Mouse (Mus musculus) heart, adult 11 months (tissue): ENCODE measurements at regions not wholly inside any gene's neighbourhood (a gene's known extent, or its start where the extent isn't known, plus 50 kb on each side); places are given as distances from the start of the nearest gene placed in this dataset.
A peak's percentile ranks its signal among the peaks of the same experiment; 100 is the strongest.

Experiments
- DNase-seq: peaks from one replicate; pipeline ENCODE4 v3.0.0; 2022

DNA sequence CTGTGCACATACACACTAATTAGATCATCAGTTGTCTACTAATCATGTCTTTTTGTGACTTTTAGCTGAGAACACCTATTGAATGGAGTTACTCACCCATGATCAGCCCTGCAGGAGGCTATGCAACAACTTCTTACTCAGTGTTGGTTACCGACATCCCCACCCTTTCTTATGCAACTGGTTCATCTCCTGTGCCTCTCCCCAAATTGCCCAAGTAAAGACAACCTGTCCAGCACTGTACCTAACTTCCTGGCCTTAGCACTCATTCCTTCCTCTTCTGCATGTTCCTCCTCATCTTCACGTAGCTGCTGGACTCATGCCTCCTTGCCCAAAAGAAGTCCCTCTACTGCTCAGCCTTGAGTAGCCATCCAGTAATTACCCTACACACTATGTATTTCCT, 76.2 kb upstream of the Klf7 start:
- DNase-seq = peak; percentile 57

DNA sequence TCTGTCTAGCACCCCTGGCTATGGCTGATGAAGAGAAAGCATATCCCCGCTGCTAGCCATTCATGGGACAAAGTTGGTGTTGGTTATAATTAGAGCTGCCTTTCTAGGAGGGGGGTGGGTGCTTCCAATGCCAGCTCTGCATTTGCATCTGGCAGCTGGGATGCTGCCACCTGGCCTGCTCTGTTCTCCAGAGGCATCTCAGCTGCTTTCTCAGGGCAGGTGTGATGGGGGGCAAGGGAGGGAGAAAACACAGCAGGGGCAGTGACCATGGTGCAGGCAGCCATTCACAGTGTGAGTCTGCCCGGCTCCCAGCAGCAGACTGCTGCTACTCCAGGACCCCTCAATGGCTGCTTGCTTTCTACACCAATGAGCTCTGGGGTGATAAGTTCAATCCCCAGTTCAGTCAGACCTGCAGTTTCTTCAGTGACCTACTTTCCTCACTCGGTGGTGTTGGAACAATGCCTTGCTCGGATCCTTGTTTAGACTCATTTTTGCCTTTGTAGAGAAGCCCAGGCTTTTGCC, 73.9 kb upstream of the Klf7 start:
- DNase-seq = peak; percentile 96

DNA sequence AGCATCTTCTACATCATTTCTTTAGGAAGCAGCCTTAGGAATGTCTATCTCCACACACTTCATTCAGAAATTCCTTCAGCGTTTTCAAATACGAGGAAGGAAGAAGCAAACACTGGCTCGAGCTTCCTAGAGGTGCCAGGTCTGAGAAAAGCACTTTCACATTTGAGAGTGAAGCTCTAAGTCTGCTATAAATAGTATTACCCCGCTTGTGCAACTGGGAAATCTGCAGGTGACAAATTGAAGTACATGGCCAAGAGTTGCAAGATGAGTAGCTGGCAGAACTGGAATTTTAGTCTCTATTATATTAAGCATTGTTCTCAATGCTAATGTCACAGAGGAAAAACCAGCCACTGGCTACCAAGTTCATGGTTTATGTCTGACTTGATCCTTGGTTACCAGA, 73.2 kb upstream of the Klf7 start:
- DNase-seq = peak; percentile 87

DNA sequence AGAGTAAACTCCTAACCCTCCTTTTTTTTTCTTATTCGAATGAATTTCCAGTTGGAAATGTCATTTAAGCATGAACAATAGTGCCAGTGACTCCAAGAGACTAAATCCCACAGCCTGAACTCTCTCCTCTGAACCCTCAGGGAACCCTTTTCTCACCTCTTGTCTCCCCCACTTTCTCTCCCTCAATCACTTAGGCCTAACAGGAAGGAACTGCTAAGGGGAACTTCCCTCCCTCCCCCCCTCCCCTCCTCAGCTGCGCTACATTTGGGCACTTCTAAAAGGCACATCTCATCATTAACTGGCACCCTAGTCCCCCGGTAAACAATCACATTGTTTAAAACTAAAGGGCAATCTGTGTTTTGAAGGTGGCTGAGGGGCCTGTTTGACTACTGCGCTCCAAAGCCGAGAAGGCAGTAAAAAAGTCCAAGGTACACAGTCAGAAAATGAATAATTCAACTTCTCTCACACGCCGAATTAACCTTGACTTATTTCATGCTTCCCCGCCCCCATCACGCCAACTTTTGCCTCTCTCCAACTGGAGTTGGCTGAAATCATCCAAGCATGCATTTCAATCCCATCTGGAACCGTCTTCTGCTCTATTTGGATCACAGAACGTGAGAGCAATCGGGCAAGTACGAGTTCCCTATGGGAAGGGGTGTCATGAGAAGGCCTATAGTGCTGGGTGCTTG, 71.2 kb upstream of the Klf7 start:
- DNase-seq = peak; percentile 83

GRCm38 (mm10) chr1:64192736-64193135, 70.7 kb upstream of the Klf7 start:
- DNase-seq = no peak

DNA sequence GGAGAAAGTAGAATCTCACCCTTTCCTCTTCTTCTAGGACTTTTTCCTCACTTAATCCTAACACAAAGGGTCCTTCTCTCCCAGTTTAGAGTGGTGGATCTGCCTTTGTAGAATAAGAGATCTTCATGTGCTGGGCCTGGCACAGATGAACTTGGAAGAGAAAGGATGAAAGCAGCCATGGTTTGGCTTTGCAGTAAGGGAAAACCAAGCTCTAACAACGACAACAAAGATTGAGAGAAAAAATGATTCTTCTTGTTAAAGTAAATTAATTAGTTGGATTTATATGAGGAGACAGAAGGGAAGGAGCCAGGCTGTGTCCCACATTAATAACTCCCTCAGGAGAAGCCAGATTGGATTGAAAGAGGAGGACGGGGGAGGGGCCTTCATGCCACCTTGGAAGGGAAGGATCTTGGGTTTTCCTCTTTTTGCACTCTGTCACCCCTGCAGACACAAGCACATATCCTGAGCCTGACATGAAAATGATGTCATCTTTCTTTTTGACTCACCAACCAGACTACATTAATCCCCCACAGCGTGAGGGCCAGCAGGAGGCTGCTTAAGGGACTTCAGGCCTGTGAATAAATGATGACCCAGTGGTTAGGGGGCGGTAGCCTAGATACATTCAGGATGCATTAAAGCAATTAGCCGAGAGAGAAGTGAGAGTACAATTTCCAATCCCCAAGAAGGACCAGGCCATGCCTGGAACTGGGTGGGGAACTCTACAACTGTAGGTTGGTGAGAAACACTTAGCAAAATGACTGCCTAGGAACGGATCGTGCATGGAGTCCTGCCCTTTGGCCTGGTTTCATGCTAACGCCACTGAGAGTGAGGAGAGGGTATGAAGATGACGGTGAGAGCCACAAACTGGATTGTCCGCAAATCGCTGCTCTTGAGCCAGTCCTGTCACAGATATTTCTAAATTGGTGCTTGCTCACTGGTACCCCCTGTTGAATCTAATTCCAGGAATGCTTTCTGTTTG, 69.4 kb upstream of the Klf7 start:
- peak; percentile 89 for DNase-seq

- DNase-seq = peak; percentile 64
Measured at GRCm38 (mm10) chr1:64190705-64191104, 68.6 kb upstream of the Klf7 start.

DNA sequence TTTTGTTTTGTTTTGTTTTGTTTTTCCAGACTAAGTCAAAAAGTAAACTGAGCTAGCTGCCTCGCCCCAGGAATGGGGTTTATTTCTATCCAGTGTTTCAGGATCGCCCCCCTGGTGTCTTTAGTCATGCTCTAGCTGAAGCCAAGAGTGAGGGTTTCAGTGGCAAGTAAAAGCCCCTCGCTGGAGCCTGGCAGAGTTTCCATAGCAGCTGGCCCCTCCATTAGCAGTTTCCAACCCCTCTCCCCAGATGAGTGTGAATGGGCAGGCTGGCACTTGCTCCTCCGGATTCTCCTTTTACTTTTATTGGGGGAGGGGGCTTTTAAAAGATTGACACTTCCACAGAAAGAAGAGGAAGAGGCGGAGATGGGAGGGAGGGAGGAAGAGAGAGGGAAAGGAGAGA, 68.0 kb upstream of the Klf7 start:
- peak; percentile 84 for DNase-seq

DNA sequence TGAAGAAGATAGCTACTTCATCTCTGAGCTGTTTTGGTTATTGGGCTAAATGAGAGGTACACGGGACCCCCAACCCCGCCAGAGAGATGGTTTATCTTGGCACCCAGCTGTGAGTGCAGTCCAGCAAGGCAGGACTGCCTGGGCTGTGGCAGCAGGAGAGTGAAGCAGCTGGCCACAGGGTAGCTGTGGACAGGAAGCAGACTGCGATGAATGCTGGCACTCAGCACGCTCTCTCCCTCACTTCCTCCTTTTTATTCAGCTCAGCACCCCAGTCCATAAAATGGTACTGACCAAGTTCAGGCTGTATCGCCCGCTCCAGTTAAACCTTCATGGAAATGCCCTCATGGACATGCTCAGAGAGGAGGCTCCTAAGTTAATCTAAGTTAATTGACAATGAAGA, 67.4 kb upstream of the Klf7 start:
- DNase-seq = peak; percentile 98

GRCm38 (mm10) chr1:64187796-64188513, 65.9 kb upstream of the Klf7 start:
- peak; percentile 82 for DNase-seq

DNA sequence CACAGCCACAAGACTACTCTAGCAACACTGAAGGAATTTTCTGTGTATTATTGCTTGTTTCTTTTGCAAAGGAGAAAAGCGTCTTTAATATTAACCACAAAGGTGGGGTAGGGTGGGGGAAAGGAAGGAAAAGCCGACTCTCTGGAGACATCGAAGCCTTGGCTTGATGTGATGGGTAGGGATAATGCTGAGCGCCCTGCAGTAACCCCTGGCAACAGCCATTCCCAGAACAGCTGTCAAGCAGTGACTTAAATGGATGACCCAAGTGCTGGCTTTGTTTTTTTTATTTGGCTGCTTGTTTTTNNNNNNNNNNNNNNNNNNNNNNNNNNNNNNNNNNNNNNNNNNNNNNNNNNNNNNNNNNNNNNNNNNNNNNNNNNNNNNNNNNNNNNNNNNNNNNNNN, 51.6 kb upstream of the Klf7 start:
- DNase-seq = no peak

DNA sequence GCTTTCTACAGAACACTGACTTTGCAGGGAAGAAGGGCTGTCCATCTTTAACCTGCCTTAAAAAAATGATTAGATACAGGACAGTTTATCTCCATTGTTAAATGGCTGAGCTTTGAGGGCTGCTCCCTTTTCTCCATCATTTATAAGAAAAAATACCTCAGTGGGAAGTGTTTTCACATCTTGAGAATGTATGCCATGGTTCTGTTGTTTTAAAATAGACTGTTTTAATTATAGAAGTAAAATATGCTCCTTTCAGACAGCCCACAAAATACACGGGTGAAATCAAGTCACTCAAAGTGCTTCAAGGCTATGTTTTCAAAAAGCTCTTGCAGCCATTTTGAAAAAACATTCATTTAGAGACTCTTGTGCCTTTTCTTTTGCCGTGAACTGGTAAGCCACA, 50.0 kb upstream of the Klf7 start:
- no peak for DNase-seq
